Mouse (Mus musculus) left cerebral cortex, adult 18-20 months (tissue): ENCODE data around the gene Wdhd1. TPM values are rescaled to one million over a fixed set of nuclear protein-coding genes. Genes with fewer than 3 reads are reported as not detected.

ENCODE experiments used
- DNase-seq, 2 experiments: peaks; one replicate each; pipeline ENCODE4 v3.0.0; 2021 to 2022; ENCODE audit warnings: low spot score in 2 of 2, mixed read lengths in 1 of 2
- total RNA-seq, 2 experiments: library from RNA; stranded (reverse); gene quantifications; 2 replicates each; pipeline ENCODE4 v1.2.3; 2021

Gene Wdhd1
- total RNA-seq, 2 experiments from 2014 or later: 4.5 to 4.6 TPM

- DNase-seq: no peak
Measured at GRCm38 (mm10) chr14:47222631-47223450, 53.8 kb downstream of the Wdhd1 start.

GRCm38 (mm10) chr14:47221567-47221966, 55.1 kb downstream of the Wdhd1 start:
- DNase-seq: no peak

- no peak for DNase-seq
Measured at GRCm38 (mm10) chr14:47220231-47221025, 56.2 kb downstream of the Wdhd1 start.

DNA sequence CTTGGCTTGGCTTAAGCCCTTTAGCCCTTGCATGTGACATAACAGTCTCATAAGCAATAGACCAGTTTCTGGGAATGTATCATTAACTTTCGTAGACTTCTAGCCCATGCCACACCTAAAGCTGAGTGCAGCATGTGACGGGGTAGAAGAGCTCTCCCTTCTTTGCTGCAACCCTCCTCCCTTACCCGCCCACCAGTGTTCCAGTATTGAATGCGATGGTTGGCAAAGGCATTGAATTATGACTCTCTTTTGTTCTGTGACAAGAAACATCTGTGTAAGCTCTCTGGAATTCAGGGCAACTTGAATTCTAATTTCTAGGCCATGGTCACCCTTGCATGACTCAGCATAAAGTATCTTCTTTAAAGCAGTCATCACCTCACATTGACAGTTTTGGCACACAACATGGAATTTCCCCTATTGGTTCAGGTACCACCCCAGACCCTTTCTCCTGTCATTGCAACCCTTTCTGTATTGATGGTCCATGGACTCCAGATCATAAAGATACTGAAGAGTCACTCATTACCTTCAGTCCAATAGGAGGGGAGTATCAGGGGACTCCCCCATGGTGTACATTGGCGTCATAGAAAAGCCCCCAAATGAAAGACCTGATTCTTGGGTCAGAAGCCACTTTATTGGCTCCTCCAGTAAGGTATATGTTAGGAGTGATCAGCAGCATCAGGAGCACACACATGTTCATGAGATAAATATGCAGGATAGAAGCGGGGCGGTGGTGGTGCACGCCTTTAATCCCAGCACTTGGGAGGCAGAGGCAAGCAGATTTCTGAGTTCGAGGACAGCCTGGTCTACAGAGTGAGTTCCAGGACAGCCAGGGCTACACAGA, 57.7 kb downstream of the Wdhd1 start:
- DNase-seq: no peak

DNA sequence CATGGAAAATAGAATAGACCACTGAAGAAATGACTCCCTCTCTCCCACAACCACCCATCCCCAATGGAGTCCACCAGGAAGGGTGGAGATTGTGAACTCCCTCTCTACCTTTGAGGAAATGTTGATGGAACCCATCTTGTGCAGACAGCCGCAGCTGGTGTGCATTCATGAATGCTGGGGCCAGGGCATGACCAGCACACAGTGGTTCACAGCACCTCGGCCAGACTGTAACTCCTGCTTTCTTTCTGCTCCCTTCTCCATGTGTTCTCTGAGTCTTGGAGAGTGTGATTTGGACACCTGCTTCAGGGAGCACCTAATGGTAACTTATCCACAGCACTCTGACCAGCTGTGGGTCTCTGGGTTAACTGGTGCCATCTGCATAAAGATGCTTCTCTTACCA, 60.1 kb downstream of the Wdhd1 start:
- DNase-seq: no peak

DNA sequence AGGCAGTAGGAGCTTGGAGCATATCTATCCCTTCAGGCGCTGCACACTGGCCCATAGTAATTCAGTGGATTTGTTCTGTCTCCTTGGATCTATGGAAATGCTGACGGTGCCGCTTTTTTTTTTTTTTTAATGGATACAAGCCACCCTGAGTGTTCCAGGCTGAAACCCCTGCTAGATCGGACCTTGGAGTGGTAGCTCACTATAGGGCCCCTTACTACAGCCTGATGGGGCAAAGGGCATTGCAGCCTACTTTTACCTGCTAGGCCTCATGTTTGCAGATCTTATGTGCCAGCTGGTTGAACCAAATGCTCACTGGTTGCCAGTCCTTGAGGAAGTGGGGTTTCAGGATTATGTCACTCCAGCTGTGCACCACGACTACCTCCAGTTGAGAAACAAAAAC, 62.3 kb downstream of the Wdhd1 start:
- DNase-seq: no peak

DNA sequence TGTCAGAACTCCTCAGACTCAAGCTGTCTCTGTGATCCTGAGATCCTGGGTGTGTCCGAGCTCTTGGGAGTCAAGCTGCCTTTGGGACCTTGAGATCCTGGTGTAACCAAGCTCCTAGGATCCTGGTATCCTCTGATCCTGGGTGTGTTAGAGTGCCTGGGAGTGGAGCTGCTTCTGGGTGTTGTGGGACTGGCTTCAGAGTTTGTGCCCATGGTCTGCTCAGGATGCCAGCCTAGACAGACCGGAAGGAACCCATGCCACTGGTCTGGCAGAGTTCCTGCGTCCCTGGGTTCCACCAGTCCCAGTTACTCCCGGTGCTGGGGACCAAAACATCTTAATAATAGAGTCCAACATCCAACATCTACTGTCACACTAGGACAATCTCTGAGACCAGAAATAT, 63.4 kb downstream of the Wdhd1 start:
- DNase-seq: no peak

DNA sequence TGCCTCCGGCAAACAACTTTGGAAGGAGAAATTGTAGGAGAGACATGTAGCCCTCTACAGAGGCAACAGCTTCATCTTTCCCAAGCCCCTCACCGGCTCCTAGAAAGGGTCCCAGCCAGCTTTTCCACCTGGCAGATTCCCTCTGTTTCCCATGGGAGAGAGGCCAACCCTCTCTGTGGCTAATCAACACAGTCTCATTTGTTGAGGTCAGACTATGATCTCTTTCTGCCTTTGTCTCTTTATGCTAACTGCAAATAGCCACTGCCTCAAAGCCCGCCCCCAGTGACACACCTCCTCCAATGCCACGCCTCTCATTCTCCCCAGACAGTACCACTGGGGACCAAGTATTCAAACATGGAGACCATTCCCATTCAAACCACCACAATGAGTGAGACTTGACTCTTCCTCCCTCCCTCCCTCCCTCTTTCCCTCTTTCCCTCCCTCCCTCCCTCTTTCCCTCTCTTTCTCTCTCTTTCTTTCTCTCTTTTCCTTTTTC, 66.9 kb downstream of the Wdhd1 start:
- no peak for DNase-seq

DNA sequence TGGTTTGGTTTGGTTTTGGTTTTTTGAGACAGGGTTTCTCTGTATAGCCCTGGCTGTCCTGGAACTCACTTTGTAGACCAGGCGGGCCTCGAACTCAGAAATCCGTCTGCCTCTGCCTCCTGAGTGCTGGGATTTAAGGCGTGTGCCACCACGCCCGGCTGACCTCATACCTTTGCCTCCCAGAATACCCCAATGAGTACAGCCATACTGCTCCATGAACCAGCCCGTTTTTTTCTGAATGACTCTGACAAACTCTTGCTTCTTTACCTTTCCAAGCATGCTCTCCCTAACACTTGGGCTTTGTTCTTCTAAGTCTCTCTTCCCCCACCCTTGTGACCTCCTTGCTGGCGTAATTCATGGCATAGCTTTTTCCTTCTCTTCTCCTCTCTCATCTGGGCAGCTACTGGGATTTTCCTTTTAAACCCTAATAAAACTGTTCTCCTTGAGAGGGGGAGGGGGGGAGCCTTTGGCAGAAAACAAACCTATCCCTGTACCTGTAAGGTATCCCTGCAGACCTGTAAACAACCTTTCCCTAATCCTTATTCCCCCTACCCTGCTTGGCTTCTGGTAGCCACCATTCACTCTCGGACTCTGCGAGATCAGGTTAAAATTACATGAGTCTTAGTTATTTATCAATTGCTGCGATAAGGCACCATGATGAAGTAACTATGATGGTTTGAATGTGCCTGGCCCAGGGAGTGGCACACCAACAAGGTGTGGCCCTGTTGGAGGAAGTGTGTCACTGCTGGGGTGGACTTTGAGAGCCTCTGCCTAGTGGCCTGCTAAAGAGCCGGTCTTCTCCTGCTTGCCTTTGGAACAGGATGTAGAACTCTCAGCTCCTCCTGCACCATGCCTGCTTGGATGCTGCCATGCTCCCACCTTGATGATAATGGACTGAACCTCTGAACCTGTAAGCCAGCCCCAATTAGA, 67.8 kb downstream of the Wdhd1 start:
- DNase-seq: no peak

GRCm38 (mm10) chr14:47206601-47207000, 70.1 kb downstream of the Wdhd1 start:
- no peak for DNase-seq

DNA sequence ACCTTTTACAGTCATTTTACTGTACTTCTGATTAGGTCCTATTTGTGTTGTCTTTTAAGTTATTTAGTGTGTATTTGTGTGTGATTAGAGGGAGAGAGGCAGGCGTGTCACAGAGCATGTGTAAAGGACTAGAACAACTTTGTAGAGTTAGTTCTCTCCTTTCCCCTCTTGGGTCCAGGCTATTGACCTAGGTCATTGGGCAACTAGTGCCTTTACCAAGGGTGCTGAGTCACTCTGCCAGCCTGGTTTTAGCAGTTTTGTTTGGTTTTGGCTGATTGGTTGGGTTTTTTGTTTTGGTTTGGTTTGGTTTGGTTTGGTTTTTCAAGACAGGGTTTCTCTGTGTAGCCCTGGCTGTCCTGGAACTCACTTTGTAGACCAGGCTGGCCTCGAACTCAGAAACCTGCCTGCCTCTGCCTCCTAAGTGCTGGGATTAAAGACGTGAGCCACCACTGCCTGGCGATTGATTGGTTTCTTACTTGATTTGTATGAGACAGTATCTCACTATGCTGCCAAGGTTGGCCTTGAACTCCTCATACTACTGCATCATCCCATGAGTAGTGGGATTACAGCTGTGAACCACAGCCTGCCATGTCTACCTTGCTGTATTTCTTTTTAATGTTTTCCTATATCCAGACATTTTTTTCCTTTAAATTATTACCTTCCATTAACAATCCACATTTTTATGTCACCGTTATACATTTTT, 71.2 kb downstream of the Wdhd1 start:
- no peak for DNase-seq

DNA sequence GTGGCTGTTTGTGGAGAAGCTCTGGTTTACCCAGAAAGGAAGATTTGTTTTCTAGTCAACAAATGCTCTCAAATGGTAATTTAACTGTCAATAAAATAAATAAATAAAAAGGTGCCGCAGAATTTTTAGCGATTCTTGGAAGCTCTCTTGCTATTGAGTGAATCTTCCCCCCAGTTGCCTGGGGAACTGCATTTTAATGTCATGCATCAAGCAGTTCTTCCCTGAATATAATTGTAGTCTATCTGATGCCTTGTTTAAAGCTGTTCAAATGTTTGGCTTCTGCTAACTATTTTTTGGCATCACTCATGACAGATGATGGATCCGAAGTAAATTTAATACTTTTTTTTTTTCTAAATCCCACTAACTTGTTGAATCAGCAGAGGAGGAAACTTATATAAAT, 79.3 kb downstream of the Wdhd1 start:
- no peak for DNase-seq

GRCm38 (mm10) chr14:47196711-47197110, 79.9 kb downstream of the Wdhd1 start:
- no peak for DNase-seq

DNA sequence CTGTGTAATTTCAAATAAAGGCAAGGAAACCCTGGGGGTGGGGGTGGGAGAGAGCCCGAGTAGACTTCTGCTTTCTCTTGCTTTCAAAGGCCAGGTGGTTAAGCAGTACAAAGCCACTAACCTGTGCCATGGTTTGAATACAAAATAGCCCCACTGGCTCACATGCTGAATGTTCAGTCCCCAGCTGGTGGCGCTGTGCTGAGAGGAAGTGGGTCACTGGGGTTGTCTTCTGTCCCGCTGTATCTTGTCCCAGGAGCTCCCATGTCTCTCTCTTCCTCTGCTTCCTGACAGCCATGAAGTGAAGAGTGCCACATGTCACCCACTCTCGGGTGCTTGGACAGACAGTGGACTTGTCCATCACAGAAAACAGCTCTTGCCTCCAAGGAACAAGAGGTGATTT, 82.6 kb downstream of the Wdhd1 start:
- DNase-seq: no peak

DNA sequence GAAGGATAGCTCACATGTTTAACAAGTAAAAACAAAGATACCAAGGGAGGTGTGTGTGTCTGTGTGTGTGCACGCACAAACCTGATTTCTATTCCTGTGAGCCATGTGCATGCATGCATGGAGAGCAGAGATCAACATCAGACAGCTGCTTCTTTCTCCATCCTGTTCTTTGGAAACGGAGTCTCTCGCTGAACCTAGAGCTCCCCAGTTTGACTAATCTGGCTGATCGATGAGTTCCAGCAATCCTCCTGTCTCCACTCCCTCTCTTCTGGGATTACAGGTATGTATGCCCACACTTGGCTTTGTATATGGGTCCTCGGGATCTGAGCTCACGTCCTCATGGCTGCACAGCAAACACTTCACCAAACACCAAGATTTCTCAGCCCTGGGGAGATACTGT, 83.2 kb downstream of the Wdhd1 start:
- no peak for DNase-seq

- DNase-seq: no peak
Measured at GRCm38 (mm10) chr14:47191861-47192260, 84.8 kb downstream of the Wdhd1 start.
